In genomic region chr17:13583475-13584233, GRCm38 (mm10) we compare ENCODE assay signal across 15 mouse cellular contexts.
DNase-seq lines count a peak whose midpoint lies in the region; ATAC-seq and TF ChIP-seq lines count a peak whose summit lies in the region.
"Had no signal": no experiment of that assay in that cellular context is flagged by ENCODE, and none has a peak within 500 bp of the region (broad histone marks: within the 10 kb centered on the region; RNA-seq: fewer than 3 reads in every experiment).

No protein-coding gene starts in this region.

- no peak for DNase-seq in frontal cortex, postnatal 14 days (ENCODE audit: low spot score in 2 of 2)
- peak; percentile 37 to 56 for DNase-seq in cerebellum, adult 18-20 months
- peak; percentile 67 for DNase-seq in hindbrain, postnatal 0 days (ENCODE audit: low spot score)
- no peak for DNase-seq in spleen, postnatal 10 days (ENCODE audit: low spot score in 2 of 2)
- no peak for DNase-seq in testis, postnatal 14 days (ENCODE audit: low spot score)
- DNase-seq in liver, result no peak
- DNase-seq: heart, postnatal 10 days; kidney, postnatal 25 days; lung, embryonic 14.5 days; thymus, adult 18-20 months had no signal

- no peaks in the 10 kb centered on the region for H3K27me3 ChIP-seq in forebrain, embryonic 12.5 days
- no peaks in the 10 kb centered on the region for H3K27me3 ChIP-seq in hindbrain, postnatal 0 days (ENCODE audit: insufficient read depth, low read length)
- H3K27me3 ChIP-seq: embryonic facial prominence, embryonic 12.5 days; limb, embryonic 13.5 days had no signal

- H3K4me1 ChIP-seq in forebrain, embryonic 12.5 days, result peaks cover 27% of the 10 kb centered on the region
- H3K4me1 ChIP-seq in hindbrain, postnatal 0 days (ENCODE audit: insufficient read depth, low read length), result no peaks in the 10 kb centered on the region
- H3K4me1 ChIP-seq: embryonic facial prominence, embryonic 12.5 days; limb, embryonic 13.5 days had no signal

- H3K9ac ChIP-seq in forebrain, embryonic 12.5 days, result no peak overlapping the region
- no peak overlapping the region for H3K9ac ChIP-seq in hindbrain, postnatal 0 days (replicated peaks; ENCODE audit: low read length)
- H3K9ac ChIP-seq: embryonic facial prominence, embryonic 12.5 days; limb, embryonic 13.5 days; lung, embryonic 14.5 days had no signal

- H3K36me3 ChIP-seq in forebrain, embryonic 12.5 days (replicated peaks), result no peaks in the 10 kb centered on the region
- no peaks in the 10 kb centered on the region for H3K36me3 ChIP-seq in hindbrain, postnatal 0 days (ENCODE audit: insufficient read depth, low read length)
- H3K36me3 ChIP-seq: embryonic facial prominence, embryonic 12.5 days; limb, embryonic 13.5 days had no signal

- H3K9me3 ChIP-seq in forebrain, embryonic 12.5 days, result no peaks in the 10 kb centered on the region
- no peaks in the 10 kb centered on the region for H3K9me3 ChIP-seq in hindbrain, postnatal 0 days (ENCODE audit: low read length)
- H3K9me3 ChIP-seq: embryonic facial prominence, embryonic 12.5 days; limb, embryonic 13.5 days had no signal

- H3K27ac ChIP-seq in forebrain, embryonic 12.5 days, result peak overlapping the region; percentile 75
- peak overlapping the region; percentile 46; the same call in 1 of the 2 replicates for H3K27ac ChIP-seq in hindbrain, postnatal 0 days
- H3K27ac ChIP-seq: embryonic facial prominence, embryonic 12.5 days; limb, embryonic 13.5 days had no signal

- H3K4me3 ChIP-seq in forebrain, embryonic 12.5 days (replicated peaks), result no peak overlapping the region
- H3K4me3 ChIP-seq in hindbrain, postnatal 0 days (ENCODE audit: low read length), result no peak overlapping the region
- H3K4me3 ChIP-seq: embryonic facial prominence, embryonic 12.5 days; limb, embryonic 13.5 days had no signal

- ATAC-seq in frontal cortex, adult (ENCODE audit: low TSS enrichment), result peak; percentile 57; the same call in 1 of the 2 replicates
- peak; percentile 86 for ATAC-seq in forebrain, embryonic 12.5 days (ENCODE audit: low FRiP score)
- peak; percentile 88 for ATAC-seq in hindbrain, postnatal 0 days
- ATAC-seq: intestine, embryonic 16.5 days had no signal

- 48% methylated on average over 9 of the region's 9 CpGs for WGBS in forebrain, embryonic 12.5 days
- 37% methylated on average over 9 of the region's 9 CpGs for WGBS in hindbrain, postnatal 0 days

- H3K4me2 ChIP-seq in forebrain, embryonic 12.5 days, result no peak overlapping the region
- no peak overlapping the region for H3K4me2 ChIP-seq in hindbrain, postnatal 0 days (ENCODE audit: low read depth, low read length)
- H3K4me2 ChIP-seq: embryonic facial prominence, embryonic 12.5 days; limb, embryonic 13.5 days; lung, embryonic 14.5 days had no signal

- no peak for TF ChIP-seq CTCF in hindbrain, postnatal 0 days (IDR thresholded peaks at IDR 0.05; ENCODE audit: low read depth)

Comparison
In these comparisons a context has a peak if more than half of its experiments do, and no peak if none do; other contexts are left out.
1. DNase-seq: peak in cerebellum, adult 18-20 months (2 of 2) and hindbrain, postnatal 0 days (single experiment); none in frontal cortex, postnatal 14 days (0 of 2), spleen, postnatal 10 days (0 of 2), testis, postnatal 14 days (single experiment) and liver (single experiment).
2. Peak in every context shown above with its lines, with median percentiles within 50 percentile points of each other: ATAC-seq.